Mouse (Mus musculus) forebrain, postnatal 0 days (tissue): ENCODE results near the gene Rcor2. TPM values are rescaled to one million over a fixed set of nuclear protein-coding genes. Genes with fewer than 3 reads are reported as not detected.

Experiments
- ATAC-seq: fragments of 200-750 bp; cut with Nextera tagmentation; 2 replicates; pipeline ENCODE4 v1.8.0; 2017; ENCODE audit warnings: mild to moderate bottlenecking, moderate library complexity
- DNase-seq: peaks from one replicate; pipeline ENCODE4 v3.0.0-alpha.2; 2015
- H3K27ac ChIP-seq: fragments of 300-500 bp; sonication (generic); 2 replicates; pipeline ENCODE4 v1.5.1; 2014; ENCODE audit warnings: low read depth, mild to moderate bottlenecking, antibody characterized with exemption, low read length, moderate library complexity, mixed read lengths
- H3K27me3 ChIP-seq: fragments of 300-500 bp; sonication (generic); 2 replicates; pipeline ENCODE4 v1.6.1; 2014; ENCODE audit warnings: mild to moderate bottlenecking, low read length, mixed read lengths; ENCODE audit not compliant: insufficient read depth
- H3K36me3 ChIP-seq: fragments of 300-500 bp; sonication (generic); 2 replicates; pipeline ENCODE4 v1.6.1; 2014; ENCODE audit warnings: mild to moderate bottlenecking, moderate library complexity; ENCODE audit not compliant: insufficient read depth
- H3K4me1 ChIP-seq: fragments of 300-500 bp; sonication (generic); 2 replicates; pipeline ENCODE4 v1.6.1; 2014; ENCODE audit warnings: antibody characterized with exemption; ENCODE audit not compliant: insufficient read depth
- H3K4me2 ChIP-seq: fragments of 300-500 bp; sonication (generic); 2 replicates; pipeline ENCODE4 v1.6.1; 2014; ENCODE audit warnings: low read depth, mild to moderate bottlenecking, moderate library complexity
- H3K4me3 ChIP-seq: fragments of 300-500 bp; sonication (generic); 2 replicates; pipeline ENCODE4 v1.5.1; 2014; ENCODE audit warnings: low read depth, low read length, mixed read lengths
- H3K9ac ChIP-seq: fragments of 300-500 bp; sonication (generic); 2 replicates; pipeline ENCODE4 v1.6.1; 2014; ENCODE audit warnings: mild to moderate bottlenecking
- H3K9me3 ChIP-seq: fragments of 300-500 bp; sonication (generic); 2 replicates; pipeline ENCODE4 v1.6.1; 2016; ENCODE audit warnings: low read length
- CTCF ChIP-seq: sonication (generic); IDR thresholded peaks from 2 replicates; pipeline ENCODE4 v1.5.1; 2016; ENCODE audit warnings: antibody characterized with exemption, control low read depth, low read depth
- WGBS: fragments of 180-500 bp; shearing (Covaris S2); extraction: QIAGEN DNeasy Blood & Tissue Kit; methylation state at CpG from one replicate; pipeline ENCODE4 v1.1.7; 2014; 5-methylcytosine and 5-hydroxymethylcytosine counted together
- polyA plus RNA-seq: library from polyadenylated mRNA; unstranded; fragments of >200 nt; fragmentation: Nextera tagmentation; extraction: Ambion mirVana; gene quantifications from 2 replicates; pipeline ENCODE4 v1.2.1, GENCODE M21; 2015
- total RNA-seq: library from RNA; depleted of rRNA; stranded (reverse); fragments of >200 nt; gene quantifications from 2 replicates; pipeline ENCODE4 v1.2.3, GENCODE M21; 2014

Gene Rcor2
- total and polyA plus RNA-seq, 2 experiments from 2014 or later: 13.7 to 49.6 TPM

DNA sequence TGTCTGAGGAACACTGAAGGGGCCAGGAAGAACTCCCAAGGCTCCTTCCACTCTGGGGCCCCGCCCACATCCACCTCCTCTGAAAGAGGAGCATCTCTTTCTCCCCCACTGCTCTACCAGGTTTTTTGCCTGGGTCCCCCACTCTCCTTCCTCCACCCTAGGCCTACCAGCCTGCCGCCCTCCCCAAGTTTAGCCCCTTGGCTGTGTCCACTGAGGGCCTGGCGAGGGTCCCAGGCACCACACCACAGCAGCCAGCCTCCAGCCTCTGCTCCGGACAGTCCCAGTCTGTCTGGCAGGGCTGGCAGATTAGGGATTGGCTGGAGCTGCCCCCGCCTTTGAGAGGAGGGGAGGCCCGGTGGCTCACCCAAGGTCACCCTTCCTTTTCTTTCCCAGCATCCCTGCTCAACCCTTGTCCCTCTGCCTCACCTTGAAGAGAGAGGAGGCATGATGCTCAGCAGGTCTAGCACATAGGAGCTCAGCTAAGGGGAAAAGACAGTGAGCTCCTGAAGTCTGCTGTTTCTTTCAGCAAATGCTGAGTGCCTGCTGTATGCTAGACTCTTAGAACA lies 2.3 kb upstream of the Rcor2 start:
- Histone ChIP-seq H3K36me3 (no peaks in the 10 kb centered on the region), H3K9me3 (no peaks in the 10 kb centered on the region), H3K4me2 (no peak overlapping the region), H3K27ac (peak overlapping the region; percentile 95), H3K27me3 (no peaks in the 10 kb centered on the region), H3K4me3 (no peak overlapping the region), H3K4me1 (peaks cover 29% of the 10 kb centered on the region), H3K9ac (no peak overlapping the region)
- ATAC-seq: no peak
- 10% methylated on average over 6 of the region's 6 CpGs for WGBS
- peak; percentile 38 for DNase-seq
- no peak for TF ChIP-seq CTCF

DNA sequence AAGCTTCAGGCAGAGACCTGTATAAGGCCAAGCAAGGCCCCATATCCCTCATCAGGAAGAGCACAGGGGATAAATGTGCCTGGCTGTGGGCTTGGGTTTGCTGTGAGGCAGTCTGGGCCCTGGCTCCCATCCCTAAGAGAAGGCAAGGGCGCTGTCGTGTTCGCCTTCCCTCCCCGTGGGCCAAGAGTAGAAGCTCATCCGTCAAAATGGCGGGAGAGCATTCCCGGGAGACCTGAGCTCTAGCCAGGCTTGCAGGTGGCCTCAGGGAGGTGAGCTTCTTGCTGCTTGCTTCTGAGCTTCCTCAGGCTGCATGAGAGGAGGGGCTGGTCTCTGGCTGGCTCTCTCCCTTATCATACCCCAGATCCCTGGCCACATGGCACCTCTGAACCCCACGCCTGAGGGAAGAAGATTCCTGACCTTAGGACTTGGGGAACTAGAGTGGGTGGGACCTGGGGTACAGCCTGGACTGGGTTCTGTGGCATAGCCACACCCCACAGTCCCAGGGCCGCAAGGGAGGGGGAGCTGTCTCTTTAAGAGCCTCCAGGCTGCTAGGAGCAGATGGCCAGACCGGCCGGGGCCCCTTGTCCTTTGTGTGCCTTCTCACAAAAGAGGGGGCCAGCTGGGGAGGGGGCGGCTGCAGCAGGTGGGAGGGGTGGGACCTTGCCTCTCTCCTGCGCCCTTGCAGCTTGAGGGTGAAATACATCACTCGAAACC lies 1.5 kb upstream of the Rcor2 start:
- H3K27ac ChIP-seq: peak overlapping the region; percentile 95
- H3K4me2 ChIP-seq: no peak overlapping the region
- no peaks in the 10 kb centered on the region for H3K9me3 ChIP-seq
- no peaks in the 10 kb centered on the region for H3K27me3 ChIP-seq
- 15% methylated on average over 14 of the region's 14 CpGs for WGBS
- no peak overlapping the region for H3K9ac ChIP-seq
- no peak for ATAC-seq
- DNase-seq: peak; percentile 35
- H3K4me1 ChIP-seq: peaks cover 29% of the 10 kb centered on the region
- no peak overlapping the region for H3K4me3 ChIP-seq
- no peak for TF ChIP-seq CTCF
- 0 out of 2 replicates have a peak, but pooled peaks cover under 1% of the 10 kb centered on the region for H3K36me3 ChIP-seq

DNA sequence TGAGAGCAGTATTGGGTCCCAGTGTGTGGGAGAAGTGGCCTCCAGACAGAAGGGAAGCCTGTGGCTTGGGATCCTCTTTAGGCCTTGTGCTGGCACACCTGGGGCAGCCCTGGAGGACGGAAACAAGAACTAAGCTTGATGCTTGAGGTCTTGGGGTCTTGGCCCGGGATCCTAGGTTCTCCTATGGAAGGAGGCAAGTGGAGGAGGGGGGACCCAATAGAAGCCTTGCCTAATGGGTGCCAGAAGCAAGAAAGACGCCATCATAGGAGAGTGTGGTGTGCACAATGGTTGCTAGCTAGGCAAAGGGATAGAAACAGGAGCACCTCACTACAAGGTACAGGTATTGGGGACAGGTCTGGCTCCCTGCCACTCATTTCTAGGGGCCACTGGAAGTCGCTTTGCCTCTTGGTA lies 699 bp upstream of the Rcor2 start:
- H3K4me1 ChIP-seq: peaks cover 29% of the 10 kb centered on the region

DNA sequence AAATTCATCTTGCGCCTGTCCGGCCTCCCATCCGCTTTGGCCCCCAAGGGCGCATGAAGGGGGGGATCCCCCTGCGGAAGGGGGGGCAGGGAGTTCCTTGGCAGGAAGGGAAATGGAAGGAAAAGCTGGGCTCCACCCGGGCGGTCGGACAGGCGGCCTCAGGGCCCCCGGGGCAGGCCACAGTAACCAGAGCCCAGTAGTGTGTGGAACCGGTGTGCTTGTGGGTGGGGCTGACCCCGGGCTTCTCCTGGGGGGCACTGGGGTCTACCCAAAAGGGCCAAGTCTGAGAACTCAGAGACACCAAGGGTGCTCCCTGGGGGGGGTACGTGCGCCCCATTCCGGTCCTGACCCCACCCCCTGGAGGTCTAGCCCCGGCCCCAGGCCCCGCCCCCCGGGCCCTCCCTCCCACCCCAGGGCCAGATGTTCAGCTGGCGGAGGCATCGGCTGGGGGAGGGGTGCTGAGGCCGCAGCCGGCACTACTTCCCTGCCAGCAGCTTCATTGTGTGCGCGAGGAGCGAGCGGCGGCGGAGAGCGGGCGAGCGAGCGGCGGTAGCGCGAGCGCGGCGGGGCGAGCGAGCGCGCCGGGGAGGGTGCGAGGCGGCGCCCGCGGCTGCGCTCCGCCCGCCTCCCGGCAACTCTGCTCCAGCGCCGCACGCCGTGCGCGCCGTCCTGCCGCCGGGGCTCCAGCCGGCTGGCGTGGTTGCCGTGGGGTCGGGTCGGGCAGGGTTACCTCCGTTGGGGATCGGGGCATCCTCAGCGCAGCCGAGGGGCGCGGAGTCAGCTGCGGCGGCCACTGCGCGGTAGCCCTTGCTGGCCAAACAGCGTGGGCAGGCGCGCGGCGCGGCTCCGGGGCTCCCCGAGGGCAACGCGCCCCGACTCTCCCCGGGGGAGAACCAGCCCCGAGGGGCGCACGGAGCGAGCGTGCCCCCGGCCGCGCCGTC lies 926 bp downstream of the Rcor2 start:
- Histone ChIP-seq H3K27ac (peak overlapping the region; percentile 95), H3K4me2 (peak overlapping the region; percentile 91), H3K4me1 (peaks cover 29% of the 10 kb centered on the region), H3K27me3 (no peaks in the 10 kb centered on the region), H3K9ac (peak overlapping the region; percentile 80), H3K9me3 (no peaks in the 10 kb centered on the region), H3K36me3 (peaks cover 21% of the 10 kb centered on the region), H3K4me3 (peak overlapping the region; percentile 79)
- 2% methylated on average over 68 of the region's 97 CpGs for WGBS
- peak; percentile 90 for DNase-seq
- ATAC-seq: peak; percentile 75
- TF ChIP-seq CTCF: no peak

More for the DNA sequence above, 699 bp upstream of the Rcor2 start:
- Histone ChIP-seq H3K9me3 (no peaks in the 10 kb centered on the region), H3K9ac (peak overlapping the region; percentile 80; the same call in 1 of the 2 replicates), H3K27me3 (no peaks in the 10 kb centered on the region), H3K27ac (peak overlapping the region; percentile 95), H3K4me3 (no peak overlapping the region), H3K36me3 (peaks cover 8% of the 10 kb centered on the region), H3K4me2 (peak overlapping the region; percentile 91; the same call in 1 of the 2 replicates)
- 31% methylated on average over 4 of the region's 4 CpGs for WGBS
- ATAC-seq (no peak), DNase-seq (peak; percentile 60)
- no peak for TF ChIP-seq CTCF

DNA sequence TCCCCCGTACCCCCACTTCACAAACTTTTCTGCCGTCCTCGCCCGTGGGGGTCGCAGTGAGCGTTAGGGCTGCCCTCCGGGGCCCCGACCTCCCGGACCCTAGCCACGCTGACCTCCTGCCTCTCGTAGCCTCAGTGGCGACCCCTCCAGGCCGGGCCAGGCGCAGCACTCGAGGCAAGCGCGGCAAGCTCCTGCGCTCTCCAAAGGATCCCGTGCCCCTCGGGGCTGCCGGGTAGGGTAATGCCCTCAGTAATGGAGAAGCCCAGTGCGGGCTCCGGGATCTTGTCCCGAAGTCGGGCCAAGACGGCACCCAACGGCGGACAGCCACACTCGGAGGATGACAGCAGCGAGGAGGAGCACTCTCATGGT lies 1.6 kb downstream of the Rcor2 start:
- TF ChIP-seq CTCF: peak; percentile 82
- ATAC-seq (peak; percentile 42), DNase-seq (peak; percentile 75)
- peak overlapping the region; percentile 95 for H3K27ac ChIP-seq
- H3K27me3 ChIP-seq: no peaks in the 10 kb centered on the region
- H3K9me3 ChIP-seq: no peaks in the 10 kb centered on the region
- H3K4me3 ChIP-seq: peak overlapping the region; percentile 79
- 3% methylated on average over 30 of the region's 30 CpGs for WGBS
- H3K36me3 ChIP-seq: peaks cover 25% of the 10 kb centered on the region
- H3K9ac ChIP-seq: peak overlapping the region; percentile 80
- peak overlapping the region; percentile 91 for H3K4me2 ChIP-seq
- H3K4me1 ChIP-seq: peaks cover 29% of the 10 kb centered on the region

DNA sequence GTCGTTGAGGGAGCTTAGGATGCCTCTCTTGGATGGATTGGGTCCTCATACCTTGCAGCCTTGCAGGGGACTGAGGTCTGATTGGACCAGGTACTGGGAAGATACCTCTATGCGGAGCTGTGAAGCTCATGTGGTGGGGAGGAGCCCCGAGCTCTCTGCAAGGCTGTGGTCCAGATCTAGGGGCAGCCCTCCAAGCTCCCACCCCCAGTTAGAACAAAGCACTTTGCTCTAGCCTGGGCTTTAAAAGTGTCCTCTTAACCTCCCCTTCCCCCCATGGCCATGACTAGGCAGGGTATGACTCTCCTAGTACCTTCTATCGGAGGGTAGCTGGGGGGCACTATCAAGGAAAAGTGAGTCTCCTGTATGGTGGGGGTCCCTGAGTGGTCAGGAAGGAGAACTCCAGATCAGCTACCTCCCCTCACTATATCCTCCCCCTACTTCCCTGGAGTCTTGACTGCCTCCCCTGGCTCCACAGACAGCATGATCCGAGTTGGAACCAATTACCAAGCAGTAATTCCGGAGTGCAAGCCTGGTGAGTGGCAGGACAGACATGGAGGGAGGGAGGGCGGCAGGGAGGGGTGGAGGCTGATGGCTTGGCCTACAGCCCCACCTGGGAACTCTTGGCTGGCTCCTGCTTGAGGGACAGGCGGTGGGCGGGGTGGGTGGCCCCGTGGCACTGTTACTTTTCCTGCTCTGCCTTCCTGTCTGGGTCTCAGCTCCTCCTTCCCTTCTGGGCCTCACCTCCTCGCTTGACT lies 2.3 kb downstream of the Rcor2 start:
- no peaks in the 10 kb centered on the region for H3K27me3 ChIP-seq

More for the DNA sequence above, 2.3 kb downstream of the Rcor2 start:
- peak overlapping the region; percentile 79 for H3K4me3 ChIP-seq
- H3K36me3 ChIP-seq: peaks cover 31% of the 10 kb centered on the region
- H3K9me3 ChIP-seq: no peaks in the 10 kb centered on the region
- peaks cover 29% of the 10 kb centered on the region for H3K4me1 ChIP-seq
- DNase-seq: peak; percentile 56
- no peak for TF ChIP-seq CTCF
- ATAC-seq: no peak; the same call in 1 of the 2 replicates
- H3K9ac ChIP-seq: peak overlapping the region; percentile 80
- H3K4me2 ChIP-seq: peak overlapping the region; percentile 91
- 6% methylated on average over 11 of the region's 11 CpGs for WGBS
- H3K27ac ChIP-seq: peak overlapping the region; percentile 95
